Mouse (Mus musculus) erythroblast, embryonic 14.5 days (primary cell): ENCODE measurements around the gene Cel.

Experiments
- GATA1 ChIP-seq: IDR thresholded peaks from 2 replicates; pipeline ENCODE4 v1.6.1; 2012; ENCODE audit warnings: low read length, inconsistent platforms, mixed read lengths
- TAL1 ChIP-seq: IDR thresholded peaks from 3 replicates; pipeline ENCODE4 v1.6.1; 2012; ENCODE audit warnings: low read length, inconsistent platforms, mixed read lengths

DNA sequence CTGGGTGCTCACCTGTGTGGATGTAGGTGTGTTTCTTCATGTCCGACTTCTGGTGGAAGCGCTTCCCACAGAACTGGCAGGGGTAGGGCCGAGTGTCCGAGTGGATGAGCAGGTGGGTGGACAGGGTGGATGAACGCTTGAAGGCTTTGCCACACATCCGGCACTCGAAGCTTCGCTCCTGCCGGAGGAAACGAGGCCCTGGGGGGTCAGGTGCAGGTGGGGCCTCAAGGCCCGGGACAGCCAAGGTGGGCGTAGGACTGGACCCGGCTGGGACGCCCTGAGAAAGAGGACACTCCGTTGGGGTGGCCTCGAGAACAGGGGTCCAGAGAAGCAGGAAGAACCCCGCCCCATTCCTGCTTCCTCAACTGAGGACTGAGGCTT is 48.2 kb upstream of the Cel start:
- TF ChIP-seq TAL1 (no peak), GATA1 (no peak)
